In the genomic region with DNA sequence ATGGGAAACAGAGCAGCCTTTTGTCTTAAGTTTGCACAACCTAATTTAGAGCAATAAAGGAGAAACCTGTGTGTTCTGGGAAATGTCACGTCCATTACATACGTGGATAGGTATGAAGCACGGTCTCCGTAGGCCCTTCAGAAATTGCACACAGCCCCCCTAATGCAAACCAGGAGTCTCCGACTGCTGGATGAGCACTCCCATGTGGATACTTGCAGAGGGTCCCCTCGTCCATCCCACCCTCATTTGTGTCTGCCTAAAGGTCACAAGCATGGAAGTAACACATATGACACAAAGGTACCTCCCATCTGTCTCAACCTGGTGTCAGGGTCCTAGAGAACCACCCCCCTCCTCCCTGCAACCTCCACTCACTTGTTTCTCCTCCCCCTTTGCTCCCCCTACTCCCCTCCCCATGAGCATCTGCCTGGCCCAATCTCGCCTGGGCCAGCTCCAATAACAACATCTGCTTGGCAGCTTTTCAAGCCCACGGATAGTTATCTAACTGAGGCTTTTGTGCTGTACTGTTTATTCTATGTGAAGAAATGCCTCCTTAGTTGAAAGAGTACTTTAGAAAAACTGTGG, we compare ENCODE assay signal across 8 mouse cellular contexts.
DNase-seq lines count a peak whose midpoint lies in the region; ATAC-seq lines count a peak whose summit lies in the region.

No protein-coding gene starts in this region.

- H3K9me3 ChIP-seq in embryonic facial prominence, embryonic 12.5 days = no peaks in the 10 kb centered on the region
- no peaks in the 10 kb centered on the region for H3K9me3 ChIP-seq in heart, embryonic 12.5 days (replicated peaks)
- H3K9me3 ChIP-seq in kidney, embryonic 15.5 days (replicated peaks) = no peaks in the 10 kb centered on the region

- H3K27ac ChIP-seq in embryonic facial prominence, embryonic 12.5 days = peak overlapping the region; percentile 78
- peak overlapping the region; percentile 73 for H3K27ac ChIP-seq in heart, embryonic 12.5 days (ENCODE audit: poor library complexity, severe bottlenecking)
- H3K27ac ChIP-seq in kidney, embryonic 15.5 days = 0 out of 2 replicates have a peak overlapping the region, but pooled peaks have one; percentile 29

- H3K36me3 ChIP-seq in embryonic facial prominence, embryonic 12.5 days = no peaks in the 10 kb centered on the region
- peaks cover 2% of the 10 kb centered on the region; the same call in 1 of the 2 replicates for H3K36me3 ChIP-seq in heart, embryonic 12.5 days
- no peaks in the 10 kb centered on the region for H3K36me3 ChIP-seq in kidney, embryonic 15.5 days

- 14% methylated on average over 8 of the region's 8 CpGs for WGBS in embryonic facial prominence, embryonic 12.5 days
- 37% methylated on average over 8 of the region's 8 CpGs for WGBS in heart, embryonic 12.5 days
- 45% methylated on average over 8 of the region's 8 CpGs for WGBS in kidney, embryonic 15.5 days

- H3K4me2 ChIP-seq in embryonic facial prominence, embryonic 12.5 days (replicated peaks) = peak overlapping the region; percentile 16
- peak overlapping the region; percentile 35 for H3K4me2 ChIP-seq in heart, embryonic 12.5 days
- H3K4me2 ChIP-seq in kidney, embryonic 15.5 days = peak overlapping the region; percentile 17; the same call in 1 of the 2 replicates

- H3K27me3 ChIP-seq in embryonic facial prominence, embryonic 12.5 days = no peaks in the 10 kb centered on the region
- no peaks in the 10 kb centered on the region for H3K27me3 ChIP-seq in heart, embryonic 12.5 days (replicated peaks)
- no peaks in the 10 kb centered on the region for H3K27me3 ChIP-seq in kidney, embryonic 15.5 days

- H3K4me1 ChIP-seq in embryonic facial prominence, embryonic 12.5 days = peaks cover 48% of the 10 kb centered on the region
- H3K4me1 ChIP-seq in heart, embryonic 12.5 days (replicated peaks) = peaks cover 76% of the 10 kb centered on the region
- H3K4me1 ChIP-seq in kidney, embryonic 15.5 days = peaks cover 55% of the 10 kb centered on the region

- H3K4me3 ChIP-seq in embryonic facial prominence, embryonic 12.5 days = no peak overlapping the region
- H3K4me3 ChIP-seq in heart, embryonic 12.5 days = no peak overlapping the region
- H3K4me3 ChIP-seq in kidney, embryonic 15.5 days (replicated peaks) = no peak overlapping the region

- peak; percentile 31 to 45 for DNase-seq in frontal cortex, postnatal 10 days (ENCODE audit: low spot score in 2 of 2)
- no peak for DNase-seq in frontal cortex, postnatal 14 days (ENCODE audit: low spot score in 2 of 2)
- DNase-seq in lung, postnatal 14 days = peak; percentile 77
- peak; percentile 54 for DNase-seq in skeletal muscle tissue, adult 2 months (ENCODE audit: low read depth, low spot score)
- no peak for DNase-seq in c-Kit-positive CD71-positive TER-119-positive erythroid progenitor cells, embryonic 14.5 days (ENCODE audit: low spot score)

- no peak overlapping the region for H3K9ac ChIP-seq in embryonic facial prominence, embryonic 12.5 days
- H3K9ac ChIP-seq in heart, embryonic 12.5 days = no peak overlapping the region
- no peak overlapping the region for H3K9ac ChIP-seq in kidney, embryonic 15.5 days

- peak; percentile 79; the same call in 1 of the 2 replicates for ATAC-seq in embryonic facial prominence, embryonic 12.5 days (ENCODE audit: insufficient number of reproducible peaks, insufficient read depth, low FRiP score, low TSS enrichment)
- peak; percentile 77 for ATAC-seq in heart, embryonic 12.5 days (ENCODE audit: insufficient number of reproducible peaks, low FRiP score)
- peak; percentile 52 for ATAC-seq in kidney, embryonic 15.5 days (replicated peaks; ENCODE audit: low FRiP score)

Comparison
In these comparisons a context has a peak if more than half of its experiments do, and no peak if none do; other contexts are left out.
1. DNase-seq: peak in frontal cortex, postnatal 10 days (2 of 2), lung, postnatal 14 days (single experiment) and skeletal muscle tissue, adult 2 months (single experiment); none in frontal cortex, postnatal 14 days (0 of 2) and c-Kit-positive CD71-positive TER-119-positive erythroid progenitor cells, embryonic 14.5 days (single experiment).
2. Peak in every context shown above with its lines, with median percentiles within 50 percentile points of each other: ATAC-seq, H3K27ac ChIP-seq and H3K4me2 ChIP-seq.